Mouse (Mus musculus): Measurements from ENCODE around the gene Hspb3.

Gene Hspb3

GRCm38 (mm10) chr13:113663151-113663779, at the start of gene Hspb3:
Hspb3 (minus strand) TSS chr13:113663676.
- no peak for DNase-seq (ENCODE audit: extremely low spot score, low spot score)

DNA sequence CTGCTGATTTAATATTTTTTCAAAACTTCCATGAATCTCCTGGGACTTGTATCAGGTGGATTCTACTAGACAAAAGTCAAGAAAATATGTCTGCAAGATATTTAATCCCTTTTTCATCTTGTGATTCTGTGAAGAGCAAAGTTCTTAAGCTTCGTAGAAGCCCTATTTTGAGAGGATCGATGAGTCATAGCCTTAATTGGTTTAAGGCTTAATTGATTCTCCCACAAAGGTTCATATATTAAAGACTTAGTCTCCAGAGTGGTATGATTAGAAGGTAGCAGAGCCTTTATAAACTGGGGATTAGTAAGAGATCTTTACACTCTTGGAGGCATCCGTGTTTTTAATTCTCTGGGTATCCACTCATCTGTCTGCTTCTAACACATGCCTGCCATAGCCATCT, 49.7 kb upstream of the Hspb3 start:
- DNase-seq (ENCODE audit: extremely low spot score, low spot score), result no peak

GRCm38 (mm10) chr13:113706183-113706582, 42.7 kb upstream of the Hspb3 start:
- DNase-seq (ENCODE audit: extremely low spot score, low spot score), result peak; percentile 33

- no peak for DNase-seq (ENCODE audit: extremely low spot score, low spot score)
These were observed 37.7 kb upstream of the Hspb3 start for GRCm38 (mm10) chr13:113701185-113701584.

DNA sequence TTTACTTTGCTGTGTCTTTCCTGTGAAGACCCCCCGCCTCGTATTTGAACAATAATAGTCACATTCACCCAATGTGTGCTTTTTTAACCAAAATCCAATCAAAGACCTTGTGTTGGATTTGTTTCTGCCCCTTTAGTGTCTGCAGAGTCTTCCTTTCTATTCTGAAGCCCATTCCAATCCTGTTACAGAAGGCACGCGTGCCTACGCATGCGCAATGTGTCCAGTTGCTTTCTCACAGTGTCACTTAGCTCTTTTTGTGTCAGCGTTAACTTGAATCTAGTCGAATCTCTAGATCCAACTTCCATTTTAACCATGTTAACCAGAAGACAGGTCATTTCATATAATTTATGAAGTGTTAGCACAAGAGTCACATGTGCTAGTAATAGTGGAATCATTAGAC, 36.5 kb upstream of the Hspb3 start:
- DNase-seq (ENCODE audit: extremely low spot score, low spot score), result no peak

- DNase-seq (ENCODE audit: extremely low spot score, low spot score), result no peak
These were observed 36.0 kb upstream of the Hspb3 start for GRCm38 (mm10) chr13:113699415-113699873.

DNA sequence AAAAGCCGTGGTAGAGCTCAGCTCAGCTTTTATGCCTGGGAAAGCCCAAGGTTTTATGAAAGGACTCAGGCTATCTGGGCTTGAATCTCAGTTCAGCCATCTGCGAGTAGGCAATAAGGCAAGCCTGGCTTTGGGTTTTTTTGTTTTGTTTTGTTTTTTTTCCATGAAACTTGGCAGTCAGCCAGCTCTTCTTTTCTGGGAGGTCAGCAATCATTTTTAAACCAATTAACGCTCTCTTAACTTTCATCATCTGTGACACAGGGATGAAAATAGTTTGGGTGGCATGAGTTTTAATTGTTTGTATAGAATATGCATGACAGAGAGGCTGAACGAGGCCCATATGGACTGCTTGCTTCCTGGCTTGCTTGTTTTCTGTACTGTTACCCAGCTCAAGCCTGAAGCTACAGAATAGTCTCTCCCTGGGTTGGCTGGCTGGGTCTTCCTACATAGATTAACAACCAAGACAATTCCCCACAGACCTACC, 33.4 kb upstream of the Hspb3 start:
- no peak for DNase-seq (ENCODE audit: extremely low spot score, low spot score)

DNA sequence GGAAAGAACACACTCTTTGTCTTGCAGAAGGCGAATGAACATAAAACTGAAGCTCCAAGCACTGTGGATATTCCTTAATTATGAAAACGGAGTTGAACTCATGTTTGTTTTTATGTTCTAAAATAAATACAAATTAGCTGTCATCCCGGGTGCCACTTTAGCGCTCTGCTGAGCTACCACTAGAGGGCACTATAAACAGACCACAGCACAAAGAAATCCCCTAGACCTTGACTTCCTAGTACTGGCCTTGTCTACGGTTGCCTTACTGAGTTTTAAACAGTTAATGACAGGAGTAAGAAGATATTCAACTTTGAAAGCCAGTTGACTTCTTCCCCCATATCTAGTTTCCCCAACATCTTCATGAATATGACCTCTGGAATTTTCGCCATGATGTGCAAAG, 29.9 kb upstream of the Hspb3 start:
- peak; percentile 37 for DNase-seq (ENCODE audit: extremely low spot score, low spot score)

DNA sequence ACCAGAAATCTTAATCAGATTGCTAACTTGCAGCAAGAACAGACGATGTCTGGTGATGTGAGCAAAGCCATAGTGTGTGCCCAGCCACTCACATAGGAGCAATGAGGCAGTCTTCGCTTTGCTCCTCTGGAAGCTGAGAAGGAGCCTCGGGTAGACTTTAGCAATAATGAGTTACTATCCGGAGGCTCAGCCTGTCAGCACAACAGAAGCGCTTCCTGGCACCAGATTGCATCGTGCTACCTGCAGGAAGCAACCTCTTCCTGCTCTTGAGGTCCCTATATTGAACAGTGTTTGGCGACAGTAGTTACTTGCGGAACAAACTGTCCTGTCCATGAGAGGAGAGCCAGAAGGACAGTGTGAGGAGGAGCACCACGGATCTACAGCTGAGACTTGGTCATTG, 28.2 kb upstream of the Hspb3 start:
- no peak for DNase-seq (ENCODE audit: extremely low spot score, low spot score)

DNA sequence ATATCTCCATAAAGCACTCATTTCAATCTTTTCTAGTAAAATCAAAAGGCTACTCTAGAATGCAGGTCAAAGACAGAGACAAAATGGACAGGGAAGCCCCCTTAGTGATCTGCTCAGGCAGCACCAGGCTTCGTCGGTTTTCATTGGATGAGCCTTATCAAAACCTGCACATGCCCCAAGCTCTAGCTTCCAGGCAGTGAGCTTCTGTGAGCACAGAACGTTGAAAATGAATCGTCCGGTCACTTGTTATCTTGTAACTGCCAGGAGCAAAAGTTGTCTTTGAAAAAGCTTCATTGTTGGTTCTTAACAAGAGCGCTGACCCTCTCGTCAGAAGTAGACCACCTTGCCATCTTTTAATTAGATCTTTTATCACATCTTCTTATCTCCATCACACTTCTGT, 26.4 kb upstream of the Hspb3 start:
- DNase-seq (ENCODE audit: extremely low spot score, low spot score), result no peak

DNA sequence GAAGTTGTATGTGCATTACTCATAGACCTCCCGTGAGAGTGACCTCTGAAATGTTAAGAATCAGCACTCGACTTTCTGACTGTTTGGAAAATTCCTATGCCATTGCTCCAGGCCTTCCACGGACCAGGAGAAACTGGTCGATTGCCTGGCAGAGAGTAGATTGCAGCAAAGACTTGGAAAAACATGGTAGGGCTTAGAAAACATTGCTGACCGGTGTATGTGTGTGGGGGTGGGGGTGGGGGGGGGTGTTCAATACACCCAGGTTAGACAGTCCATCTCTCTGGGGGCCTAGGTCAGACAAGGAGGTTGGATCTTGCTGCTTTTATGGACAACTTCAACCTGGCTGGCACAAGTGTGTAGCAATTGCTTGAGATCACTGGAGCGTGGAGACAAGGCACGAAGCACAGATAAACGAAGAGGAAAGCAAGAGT, 23.2 kb upstream of the Hspb3 start:
- no peak for DNase-seq (ENCODE audit: extremely low spot score, low spot score)

- DNase-seq (ENCODE audit: extremely low spot score, low spot score), result no peak
These were observed 19.3 kb upstream of the Hspb3 start for GRCm38 (mm10) chr13:113682821-113683220.

GRCm38 (mm10) chr13:113680646-113681045, 17.2 kb upstream of the Hspb3 start:
- no peak for DNase-seq (ENCODE audit: extremely low spot score, low spot score)

DNA sequence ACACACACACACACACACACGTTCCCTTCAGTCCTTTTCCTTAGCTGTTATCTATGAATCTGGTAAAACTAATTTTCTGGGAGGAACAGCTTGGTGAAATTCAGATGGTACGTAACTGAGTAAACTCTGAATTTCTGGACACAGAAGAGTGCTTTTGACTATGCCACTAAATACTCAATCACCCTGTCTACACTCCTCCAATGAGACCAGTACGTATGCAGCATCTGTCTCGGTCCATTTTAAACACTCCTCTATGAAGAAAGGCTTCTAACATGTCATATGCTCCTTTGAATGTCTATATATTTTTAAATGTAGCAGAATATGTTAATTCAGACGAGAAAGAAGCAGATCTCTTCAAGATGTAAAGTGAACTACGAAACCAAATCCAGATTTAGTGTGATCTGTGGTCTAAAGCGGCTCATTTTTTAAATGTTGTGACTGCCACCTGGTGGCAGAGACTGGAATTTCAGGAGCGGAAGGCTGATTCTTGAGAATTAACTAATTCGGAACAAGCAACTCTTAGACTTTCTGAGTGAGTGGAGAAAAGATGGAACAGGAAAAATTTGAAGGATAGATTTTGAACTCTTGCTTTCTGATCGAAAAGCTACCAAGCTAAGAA, 6.1 kb upstream of the Hspb3 start:
- peak; percentile 78 for DNase-seq (ENCODE audit: extremely low spot score, low spot score)

DNA sequence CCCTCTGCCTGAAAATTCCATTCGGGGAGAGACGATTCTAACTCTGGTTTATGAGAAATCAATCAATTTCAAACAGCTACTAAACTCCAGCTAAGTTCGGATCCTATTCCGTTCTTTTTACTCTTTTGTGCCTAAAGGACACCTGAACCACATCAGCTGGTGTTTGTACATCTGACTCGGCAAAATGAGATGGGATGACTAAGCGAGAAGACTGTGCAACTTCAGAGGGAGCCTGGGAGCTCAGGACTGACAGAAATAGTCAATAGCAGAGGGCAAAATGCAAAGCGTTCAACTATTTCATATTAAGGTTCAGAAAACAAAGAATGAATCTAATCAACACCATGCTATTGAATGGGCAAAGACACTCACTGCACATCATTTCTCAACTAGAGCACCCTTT, 407 bp upstream of the Hspb3 start:
- no peak for DNase-seq (ENCODE audit: extremely low spot score, low spot score)

- DNase-seq (ENCODE audit: extremely low spot score, low spot score), result no peak
These were observed 1.6 kb downstream of the Hspb3 start for GRCm38 (mm10) chr13:113661826-113662271.

GRCm38 (mm10) chr13:113660576-113661310, 2.7 kb downstream of the Hspb3 start:
- DNase-seq (ENCODE audit: extremely low spot score, low spot score), result no peak

DNA sequence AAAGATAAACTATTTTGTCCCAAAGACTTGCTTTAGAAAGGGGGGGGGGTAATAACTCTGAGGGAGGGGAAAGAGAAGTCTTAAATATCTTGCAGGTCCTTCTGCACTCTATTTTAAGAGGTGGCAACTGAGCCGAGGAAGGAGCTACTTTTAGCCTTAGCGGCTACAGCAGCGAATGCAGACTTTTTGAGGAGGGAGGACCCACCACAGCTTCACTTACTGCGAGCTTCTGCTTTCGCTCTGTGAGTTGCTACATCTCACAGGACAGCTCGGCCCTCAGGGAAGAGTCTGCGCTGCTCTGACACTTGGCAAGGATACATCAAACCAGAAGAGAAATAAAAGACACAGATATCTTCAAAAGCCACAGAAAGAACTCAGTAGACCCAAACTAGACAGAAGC, 6.3 kb downstream of the Hspb3 start:
- no peak for DNase-seq (ENCODE audit: extremely low spot score, low spot score)

GRCm38 (mm10) chr13:113656639-113657038, 6.8 kb downstream of the Hspb3 start:
- no peak for DNase-seq (ENCODE audit: extremely low spot score, low spot score)

GRCm38 (mm10) chr13:113655511-113655910, 8.0 kb downstream of the Hspb3 start:
- DNase-seq (ENCODE audit: extremely low spot score, low spot score), result no peak

- no peak for DNase-seq (ENCODE audit: extremely low spot score, low spot score)
These were observed 22.4 kb downstream of the Hspb3 start for GRCm38 (mm10) chr13:113640944-113641597.

- DNase-seq (ENCODE audit: extremely low spot score, low spot score), result no peak
These were observed 24.6 kb downstream of the Hspb3 start for GRCm38 (mm10) chr13:113638914-113639313.

Measured in neural tube, embryonic 10.5 days (tissue).